Mouse (Mus musculus) testis, adult 2 months (tissue): Measurements from ENCODE around the gene Pkhd1.

Source experiments
- CTCF ChIP-seq: fragments of 200-500 bp; IDR thresholded peaks from 2 replicates; pipeline ENCODE4 v1.5.1; 2012; ENCODE audit warnings: low read depth, mild to moderate bottlenecking, inconsistent platforms, low read length, moderate library complexity; ENCODE audit not compliant: control insufficient read depth, insufficient read depth, insufficient replicate concordance
- POLR2A ChIP-seq: fragments of 200-500 bp; IDR thresholded peaks from 2 replicates; pipeline ENCODE4 v1.6.1; 2012; ENCODE audit warnings: low read depth, mild to moderate bottlenecking, inconsistent platforms, low read length, moderate library complexity; ENCODE audit not compliant: control insufficient read depth

DNA sequence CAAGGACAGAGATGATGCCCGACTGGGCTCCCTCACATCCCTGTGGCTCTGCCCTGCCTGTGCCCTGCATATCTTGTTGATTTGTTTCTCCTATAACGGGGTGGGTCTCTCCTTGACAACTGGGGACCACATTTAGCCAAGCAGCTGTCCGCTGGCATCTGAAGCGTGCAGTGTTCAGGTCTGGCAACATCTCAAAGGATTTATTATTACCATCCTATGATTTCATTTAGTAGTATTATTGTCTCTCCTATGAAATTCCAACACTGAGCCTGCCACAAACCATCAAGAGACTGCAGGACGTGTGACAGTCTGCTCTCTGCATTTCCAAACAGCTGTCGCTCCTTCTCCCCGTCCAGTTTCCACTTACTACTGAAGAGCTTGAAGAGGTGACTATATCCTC lies 49.7 kb upstream of the Pkhd1 start:
- TF ChIP-seq CTCF, result no peak
- TF ChIP-seq POLR2A, result no peak
